Mouse (Mus musculus) kidney, adult 11 months (tissue): ENCODE results near the gene Pcp4.
A peak's percentile ranks its signal among the peaks of the same experiment; 100 is the strongest.
"Not testable (repeated sequence)": the region's sequence is repeated elsewhere in the genome, so short reads cannot be mapped to it uniquely, and the experiment has no call there.

ENCODE experiments used
- DNase-seq: peaks from one replicate; pipeline ENCODE4 v3.0.0; 2022

Gene Pcp4

GRCm38 (mm10) chr16:96467445-96467844 is at the start of gene Pcp4:
Gene Pcp4, plus strand, starts transcription at chr16:96467606.
- peak; percentile 57 for DNase-seq

DNA sequence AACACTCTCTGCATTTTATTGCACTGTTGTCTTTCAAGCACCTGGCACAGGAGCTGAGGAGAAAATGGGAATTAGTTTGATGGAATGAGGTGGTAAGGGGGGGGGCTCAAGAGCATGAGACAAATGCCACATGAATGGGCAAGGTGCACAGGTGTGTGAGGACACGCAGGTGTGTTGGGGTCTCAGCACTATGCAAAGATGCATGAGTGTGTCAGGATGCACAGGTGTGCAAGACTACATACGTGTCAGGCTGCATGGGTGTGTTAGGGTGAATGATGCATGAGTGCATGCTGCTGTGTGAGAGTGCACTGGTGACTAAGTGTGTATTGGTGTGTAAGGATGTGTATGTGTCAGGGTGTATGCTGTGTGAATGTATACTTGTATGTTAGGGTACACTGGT is 42.4 kb upstream of the Pcp4 start:
- DNase-seq = no peak

- no peak for DNase-seq
Measured at GRCm38 (mm10) chr16:96426671-96427070, 40.7 kb upstream of the Pcp4 start.

- no peak for DNase-seq
Measured at GRCm38 (mm10) chr16:96429046-96429445, 38.4 kb upstream of the Pcp4 start.

- no peak for DNase-seq
Measured at GRCm38 (mm10) chr16:96433266-96433665, 34.1 kb upstream of the Pcp4 start.

- no peak for DNase-seq
Measured at GRCm38 (mm10) chr16:96434024-96434785, 33.2 kb upstream of the Pcp4 start.

- no peak for DNase-seq
Measured at GRCm38 (mm10) chr16:96438946-96439345, 28.5 kb upstream of the Pcp4 start.

GRCm38 (mm10) chr16:96439682-96440081 is 27.7 kb upstream of the Pcp4 start:
- DNase-seq = no peak

- no peak for DNase-seq
Measured at GRCm38 (mm10) chr16:96440871-96441270, 26.5 kb upstream of the Pcp4 start.

GRCm38 (mm10) chr16:96441826-96442225 is 25.6 kb upstream of the Pcp4 start:
- no peak for DNase-seq

GRCm38 (mm10) chr16:96443468-96443867 is 23.9 kb upstream of the Pcp4 start, which contains the start of gene Itgb2l:
Gene Itgb2l, minus strand, starts transcription at chr16:96443619.
- no peak for DNase-seq

DNA sequence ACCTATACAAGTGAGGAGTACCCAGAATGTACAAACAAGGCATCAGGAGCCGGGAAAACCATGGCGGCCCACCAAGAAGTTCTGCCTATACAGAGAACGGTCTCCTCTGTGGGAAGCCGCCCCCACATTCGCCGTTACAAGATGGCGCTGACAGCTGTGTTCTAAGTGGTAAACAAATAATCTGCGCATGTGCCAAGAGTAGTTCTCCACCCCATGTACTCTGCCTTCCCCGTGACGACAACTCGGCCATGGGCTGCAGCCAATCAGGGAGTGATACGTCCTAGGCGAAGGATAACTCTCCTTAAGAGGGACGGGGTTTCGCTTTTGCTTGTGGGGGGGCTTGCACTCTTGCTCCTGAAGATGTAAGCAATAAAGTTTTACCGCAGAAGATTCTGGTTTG is 16.5 kb upstream of the Pcp4 start:
- not testable (repeated sequence) for DNase-seq

GRCm38 (mm10) chr16:96454086-96454485 is 13.3 kb upstream of the Pcp4 start:
- no peak for DNase-seq

GRCm38 (mm10) chr16:96457612-96458011 is 9.8 kb upstream of the Pcp4 start:
- no peak for DNase-seq

DNA sequence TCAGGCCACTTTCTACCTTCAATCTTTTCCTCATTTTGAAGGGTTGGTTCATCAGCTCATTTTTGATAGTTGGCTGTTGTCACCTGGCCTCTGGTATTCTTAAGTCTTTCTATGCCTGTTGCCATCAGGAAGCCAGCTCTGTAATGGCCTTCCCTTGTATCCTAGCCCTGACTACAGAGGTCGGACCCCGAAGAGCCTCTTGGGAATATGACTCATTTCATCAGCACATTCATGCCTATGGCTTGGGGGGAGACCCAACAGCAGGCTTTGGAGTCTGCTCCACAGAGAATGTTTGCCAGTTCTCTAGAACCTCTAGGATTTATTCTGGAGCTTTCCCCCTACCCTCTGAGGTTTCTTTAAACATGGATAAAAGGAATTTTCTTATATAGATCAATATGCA is 8.1 kb upstream of the Pcp4 start:
- DNase-seq = no peak

GRCm38 (mm10) chr16:96460788-96461187 is 6.6 kb upstream of the Pcp4 start:
- no peak for DNase-seq

- DNase-seq = no peak
Measured at GRCm38 (mm10) chr16:96468011-96468410, 605 bp downstream of the Pcp4 start.

GRCm38 (mm10) chr16:96468698-96469097 is 1.3 kb downstream of the Pcp4 start:
- peak; percentile 6 for DNase-seq

DNA sequence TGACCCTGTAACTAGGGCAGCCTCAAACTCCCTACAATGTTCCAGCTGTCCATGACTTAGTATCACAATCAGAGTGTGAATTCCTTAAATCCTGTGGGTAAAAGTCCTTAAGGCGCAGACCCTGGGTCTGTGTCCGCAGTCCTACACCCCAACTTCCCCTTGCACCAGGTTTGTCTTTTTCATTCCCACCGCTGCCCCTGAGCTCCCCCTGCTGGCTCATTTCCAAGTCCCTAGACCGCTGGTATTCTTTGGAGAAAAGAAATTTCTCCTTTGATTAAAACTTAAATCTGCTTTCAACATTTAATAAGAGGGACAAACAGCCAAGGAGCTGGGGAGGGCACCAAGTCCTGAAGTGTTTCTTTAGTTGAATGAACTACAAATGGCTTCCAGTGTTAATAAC is 2.2 kb downstream of the Pcp4 start:
- no peak for DNase-seq

- DNase-seq = peak; percentile 11
Measured at GRCm38 (mm10) chr16:96472361-96472760, 5.0 kb downstream of the Pcp4 start.

DNA sequence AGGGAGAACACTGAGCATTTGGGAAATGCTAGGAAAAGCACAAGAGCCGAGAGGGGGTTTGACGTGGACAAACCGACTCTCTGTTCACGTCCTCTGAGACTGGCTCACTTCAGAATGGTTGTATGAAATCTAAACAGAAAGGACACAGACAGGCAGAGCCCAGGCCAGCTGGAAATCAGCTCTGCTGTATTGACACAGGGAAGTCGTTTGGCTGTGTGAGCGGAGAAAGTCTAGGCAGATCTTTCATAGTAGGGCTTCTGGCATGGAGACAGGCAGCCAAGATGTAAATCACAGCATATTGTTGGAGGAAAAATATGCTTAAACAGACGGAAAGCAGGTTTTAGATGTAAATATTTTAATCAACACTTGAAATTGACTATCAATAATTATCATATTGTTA is 5.4 kb downstream of the Pcp4 start:
- no peak for DNase-seq

- DNase-seq = no peak
Measured at GRCm38 (mm10) chr16:96474185-96474584, 6.8 kb downstream of the Pcp4 start.

GRCm38 (mm10) chr16:96481791-96482190 is 14.4 kb downstream of the Pcp4 start:
- no peak for DNase-seq

DNA sequence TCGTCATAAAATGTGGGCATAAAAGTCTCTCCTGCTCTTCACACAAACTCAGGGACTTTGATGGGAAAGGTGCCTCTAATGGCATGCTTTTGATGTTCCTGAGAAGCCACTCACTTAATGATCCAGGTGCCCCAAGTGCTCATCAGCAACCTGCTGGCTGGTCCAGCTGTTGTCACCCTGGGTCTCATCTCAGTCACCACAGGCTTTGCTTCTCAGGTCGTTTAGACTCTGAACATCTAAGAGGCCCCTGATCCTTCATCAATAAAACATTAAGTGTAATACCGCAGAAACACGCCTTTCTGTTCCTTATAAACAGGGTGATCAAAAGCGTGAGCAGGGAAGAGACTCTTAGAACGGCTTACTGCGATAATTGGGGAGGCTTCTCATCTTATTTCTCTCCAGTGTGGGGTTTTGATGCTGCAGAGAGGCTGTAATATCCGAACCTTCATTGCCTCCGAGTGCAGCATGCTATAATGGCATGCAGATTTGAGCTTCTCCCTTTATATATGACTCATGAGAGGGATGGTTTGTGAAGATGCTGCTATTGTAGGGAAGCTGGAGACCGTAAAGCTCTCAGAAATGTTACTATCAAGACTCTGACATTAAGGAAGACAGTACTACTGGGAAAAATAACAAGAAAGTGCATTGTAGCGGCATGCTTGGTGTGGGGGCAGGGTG is 19.7 kb downstream of the Pcp4 start:
- no peak for DNase-seq

- no peak for DNase-seq
Measured at GRCm38 (mm10) chr16:96488038-96488437, 20.6 kb downstream of the Pcp4 start.
